Mouse (Mus musculus): ENCODE results near the gene Ranbp17. TPM values are rescaled to one million over a fixed set of nuclear protein-coding genes. Genes with fewer than 3 reads are reported as not detected.

Ranbp17 gene
- polyA plus RNA-seq, 2 experiments: 5.2 to 8.0 TPM

DNA sequence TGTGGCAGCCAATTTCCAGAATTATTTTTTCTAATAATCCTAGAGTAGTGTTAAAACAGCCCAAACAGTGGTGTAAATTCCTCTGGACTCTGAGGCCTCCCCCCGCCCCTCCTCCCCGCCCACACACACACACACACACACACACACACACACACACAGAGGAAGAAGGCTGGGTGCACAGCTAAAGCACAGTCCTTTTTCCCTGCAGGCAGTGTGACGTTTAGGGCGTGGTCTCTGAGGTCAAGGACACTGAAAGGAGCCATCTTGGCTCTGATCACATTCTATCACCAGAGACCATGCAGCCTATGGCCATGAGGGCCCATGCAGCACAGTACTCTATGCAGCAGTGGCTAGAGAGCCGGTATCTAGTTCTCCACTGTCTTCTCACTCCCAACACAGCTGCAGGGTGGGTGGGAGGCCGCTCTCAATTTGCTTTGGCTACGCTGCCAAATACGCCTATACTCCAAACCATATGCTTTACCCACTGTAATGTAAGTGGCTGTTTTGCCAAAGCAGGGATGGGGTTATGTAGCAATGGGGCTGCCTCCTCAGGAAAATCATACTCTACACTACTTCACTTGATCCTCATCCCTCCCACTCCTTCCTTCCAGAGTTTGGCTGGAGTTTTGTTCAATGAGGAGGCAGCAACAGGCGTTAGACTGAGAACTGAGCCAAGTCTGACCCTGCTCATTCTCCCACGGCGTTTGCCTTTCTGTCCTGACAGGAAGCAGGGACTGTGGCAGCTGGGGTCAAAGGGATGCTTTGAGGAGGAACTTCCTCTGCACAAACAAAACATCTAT lies 291.8 kb downstream of the Ranbp17 start:
- Histone ChIP-seq H3K4me1 (ENCODE audit: control insufficient read depth, insufficient read depth, low read length) (peaks cover 5% of the 10 kb centered on the region), H3K9ac (ENCODE audit: low read depth, low read length, severe bottlenecking) (no peak overlapping the region), H3K4me3 (replicated peaks; ENCODE audit: low read length) (no peak overlapping the region), H3K9me3 (ENCODE audit: control insufficient read depth, low read length) (no peaks in the 10 kb centered on the region), H3K4me2 (replicated peaks; ENCODE audit: low read depth, low read length, severe bottlenecking) (no peak overlapping the region), H3K27ac (replicated peaks; ENCODE audit: low read depth, low read length) (no peak overlapping the region), H3K36me3 (ENCODE audit: control insufficient read depth, insufficient read depth, low read length) (no peaks in the 10 kb centered on the region), H3K27me3 (ENCODE audit: control insufficient read depth, insufficient read depth, low read length) (no peaks in the 10 kb centered on the region)
- WGBS: 61% methylated on average over 11 of the region's 11 CpGs
- TF ChIP-seq POLR2A (IDR thresholded peaks at IDR 0.05; ENCODE audit: borderline replicate concordance, extremely low read depth, insufficient read depth, insufficient read length): no peak
- peak; percentile 52 for DNase-seq (ENCODE audit: low spot score)
- ATAC-seq (ENCODE audit: low FRiP score, low read depth): peak; percentile 70

DNA sequence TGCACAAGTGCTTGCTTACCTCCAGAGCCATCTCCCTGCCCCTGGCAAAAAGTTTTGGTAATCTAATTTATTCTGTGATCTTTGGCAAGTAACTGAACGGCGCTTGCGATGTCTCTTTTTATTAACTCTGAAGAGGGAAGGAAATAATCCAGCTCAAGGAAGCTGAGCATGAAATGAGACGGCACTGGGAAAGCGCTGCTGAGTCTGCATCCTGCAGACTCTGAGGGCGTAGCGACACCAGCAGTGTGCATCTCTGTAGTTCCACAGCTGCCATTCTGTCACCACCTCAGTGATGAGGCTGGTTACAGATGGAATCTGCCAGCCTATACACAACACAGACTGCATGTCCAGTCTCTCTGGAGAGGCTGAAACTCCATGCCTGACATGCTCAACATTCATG lies 292.8 kb downstream of the Ranbp17 start:
- Histone ChIP-seq H3K36me3 (ENCODE audit: control insufficient read depth, insufficient read depth, low read length) (no peaks in the 10 kb centered on the region), H3K27ac (replicated peaks; ENCODE audit: low read depth, low read length) (no peak overlapping the region), H3K9ac (ENCODE audit: low read depth, low read length, severe bottlenecking) (no peak overlapping the region), H3K9me3 (ENCODE audit: control insufficient read depth, low read length) (no peaks in the 10 kb centered on the region), H3K27me3 (ENCODE audit: control insufficient read depth, insufficient read depth, low read length) (no peaks in the 10 kb centered on the region), H3K4me3 (replicated peaks; ENCODE audit: low read length) (no peak overlapping the region), H3K4me2 (replicated peaks; ENCODE audit: low read depth, low read length, severe bottlenecking) (no peak overlapping the region), H3K4me1 (ENCODE audit: control insufficient read depth, insufficient read depth, low read length) (peaks cover 5% of the 10 kb centered on the region)
- ATAC-seq (ENCODE audit: low FRiP score, low read depth) (no peak), DNase-seq (ENCODE audit: low spot score) (no peak)
- 86% methylated on average over 7 of the region's 7 CpGs for WGBS
- TF ChIP-seq POLR2A (IDR thresholded peaks at IDR 0.05; ENCODE audit: borderline replicate concordance, extremely low read depth, insufficient read depth, insufficient read length): no peak

DNA sequence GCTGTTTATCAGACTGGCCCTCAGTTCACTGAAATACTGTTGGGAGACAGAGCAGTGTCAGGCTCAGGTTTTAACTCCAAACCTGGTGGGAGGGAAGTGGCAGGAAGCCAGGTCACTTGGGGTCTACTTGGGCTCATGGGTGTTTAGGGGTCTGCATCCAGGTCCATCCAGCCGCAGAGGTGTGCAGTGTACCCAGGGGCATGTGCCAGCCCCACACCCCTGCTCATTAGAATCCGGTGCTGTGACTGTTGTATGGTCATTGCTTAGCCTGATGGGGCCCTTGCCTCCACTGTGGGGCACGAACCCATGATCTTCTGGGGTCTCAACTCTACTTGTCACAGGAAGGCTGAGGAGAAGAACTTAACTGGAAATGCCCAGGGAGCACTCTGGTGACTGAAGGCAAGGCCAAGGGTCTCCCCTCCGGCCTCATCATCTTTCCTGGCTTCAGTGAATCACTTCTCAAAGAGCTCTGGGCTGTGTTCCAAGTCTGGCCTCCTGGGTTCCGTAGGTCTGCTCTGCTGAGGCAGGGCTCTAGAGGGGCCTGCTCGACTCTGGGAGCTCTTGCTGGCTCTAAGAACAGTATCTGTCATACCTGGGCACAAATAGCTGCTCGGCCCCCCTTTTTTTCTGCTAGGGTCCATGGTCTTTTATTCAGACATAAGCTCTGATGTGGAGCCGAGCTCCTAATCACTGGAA lies 296.0 kb downstream of the Ranbp17 start:
- H3K4me1 ChIP-seq (ENCODE audit: control insufficient read depth, insufficient read depth, low read length): peaks cover 5% of the 10 kb centered on the region
- H3K36me3 ChIP-seq (ENCODE audit: control insufficient read depth, insufficient read depth, low read length): no peaks in the 10 kb centered on the region
- 59% methylated on average over 8 of the region's 8 CpGs for WGBS
- H3K4me3 ChIP-seq (replicated peaks; ENCODE audit: low read length): no peak overlapping the region
- DNase-seq (ENCODE audit: low spot score): no peak
- H3K4me2 ChIP-seq (replicated peaks; ENCODE audit: low read depth, low read length, severe bottlenecking): no peak overlapping the region
- no peak overlapping the region for H3K27ac ChIP-seq (replicated peaks; ENCODE audit: low read depth, low read length)
- no peak for ATAC-seq (ENCODE audit: low FRiP score, low read depth)
- H3K9me3 ChIP-seq (ENCODE audit: control insufficient read depth, low read length): no peaks in the 10 kb centered on the region
- H3K27me3 ChIP-seq (ENCODE audit: control insufficient read depth, insufficient read depth, low read length): no peaks in the 10 kb centered on the region
- TF ChIP-seq POLR2A (IDR thresholded peaks at IDR 0.05; ENCODE audit: borderline replicate concordance, extremely low read depth, insufficient read depth, insufficient read length): no peak
- no peak overlapping the region for H3K9ac ChIP-seq (ENCODE audit: low read depth, low read length, severe bottlenecking)

DNA sequence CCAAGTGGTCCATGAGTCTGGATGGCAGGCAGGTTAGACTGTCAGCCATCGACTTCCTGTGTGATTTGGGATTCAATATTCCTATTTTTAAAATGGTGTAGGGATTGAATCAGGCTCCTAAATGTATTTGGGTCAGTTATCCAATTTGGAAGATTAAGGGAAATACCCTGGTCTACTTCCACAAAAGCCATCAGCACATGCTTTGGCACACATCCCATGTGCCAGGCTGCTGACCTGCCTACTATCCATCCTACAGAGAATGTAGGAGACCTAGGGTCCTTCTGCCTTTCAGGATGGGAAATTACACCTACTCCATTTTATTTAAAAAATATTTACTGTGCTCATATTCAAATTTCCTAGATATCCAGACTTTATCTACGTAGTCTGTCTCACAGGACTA lies 306.1 kb downstream of the Ranbp17 start:
- Histone ChIP-seq H3K27ac (replicated peaks; ENCODE audit: low read depth, low read length) (no peak overlapping the region), H3K36me3 (ENCODE audit: control insufficient read depth, insufficient read depth, low read length) (no peaks in the 10 kb centered on the region), H3K9me3 (ENCODE audit: control insufficient read depth, low read length) (no peaks in the 10 kb centered on the region), H3K4me3 (replicated peaks; ENCODE audit: low read length) (no peak overlapping the region), H3K27me3 (ENCODE audit: control insufficient read depth, insufficient read depth, low read length) (peaks cover 46% of the 10 kb centered on the region), H3K9ac (ENCODE audit: low read depth, low read length, severe bottlenecking) (no peak overlapping the region), H3K4me2 (replicated peaks; ENCODE audit: low read depth, low read length, severe bottlenecking) (no peak overlapping the region), H3K4me1 (ENCODE audit: control insufficient read depth, insufficient read depth, low read length) (0 out of 2 replicates have a peak, but pooled peaks cover 3% of the 10 kb centered on the region)
- WGBS: 71% methylated on average over 2 of the region's 2 CpGs
- TF ChIP-seq POLR2A (IDR thresholded peaks at IDR 0.05; ENCODE audit: borderline replicate concordance, extremely low read depth, insufficient read depth, insufficient read length): no peak
- ATAC-seq (ENCODE audit: low FRiP score, low read depth): no peak
- no peak for DNase-seq (ENCODE audit: low spot score)

DNA sequence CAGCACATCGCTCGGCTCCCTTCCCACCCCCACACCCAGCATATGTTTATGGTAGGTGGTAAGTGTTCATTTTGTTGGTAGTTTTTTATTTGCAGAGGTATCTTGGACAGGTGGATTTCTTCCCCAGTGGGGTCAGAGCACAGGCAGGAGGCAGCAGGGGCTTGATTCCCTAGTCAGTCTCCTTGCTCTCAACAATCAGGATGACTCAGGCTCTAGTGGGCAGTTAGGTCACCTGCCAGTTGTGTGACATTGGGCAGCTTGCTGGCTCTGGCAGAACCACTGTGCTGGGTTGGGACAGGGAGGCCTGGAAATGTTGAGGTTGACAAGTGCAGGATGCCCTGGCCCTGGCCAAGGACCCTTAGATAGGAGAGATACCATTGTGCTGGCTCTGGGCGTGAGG lies 308.6 kb downstream of the Ranbp17 start:
- 3% methylated on average over 3 of the region's 3 CpGs for WGBS
- Histone ChIP-seq H3K27ac (replicated peaks; ENCODE audit: low read depth, low read length) (no peak overlapping the region), H3K36me3 (ENCODE audit: control insufficient read depth, insufficient read depth, low read length) (no peaks in the 10 kb centered on the region), H3K27me3 (ENCODE audit: control insufficient read depth, insufficient read depth, low read length) (peaks cover 71% of the 10 kb centered on the region), H3K9me3 (ENCODE audit: control insufficient read depth, low read length) (no peaks in the 10 kb centered on the region), H3K4me1 (ENCODE audit: control insufficient read depth, insufficient read depth, low read length) (peaks cover 19% of the 10 kb centered on the region), H3K9ac (ENCODE audit: low read depth, low read length, severe bottlenecking) (no peak overlapping the region), H3K4me2 (replicated peaks; ENCODE audit: low read depth, low read length, severe bottlenecking) (no peak overlapping the region), H3K4me3 (replicated peaks; ENCODE audit: low read length) (no peak overlapping the region)
- ATAC-seq (ENCODE audit: low FRiP score, low read depth) (no peak), DNase-seq (ENCODE audit: low spot score) (no peak)
- no peak for TF ChIP-seq POLR2A (IDR thresholded peaks at IDR 0.05; ENCODE audit: borderline replicate concordance, extremely low read depth, insufficient read depth, insufficient read length)
